Mouse (Mus musculus): ENCODE measurements around the gene Hmga2.
"Not testable (repeated sequence)": the region's sequence is repeated elsewhere in the genome, so short reads cannot be mapped to it uniquely, and the experiment has no call there.

Hmga2 gene

GRCm38 (mm10) chr10:120395550-120395949 is 80.7 kb downstream of the Hmga2 start:
- DNase-seq (ENCODE audit: low spot score in 2 of 2), result no peak

DNA sequence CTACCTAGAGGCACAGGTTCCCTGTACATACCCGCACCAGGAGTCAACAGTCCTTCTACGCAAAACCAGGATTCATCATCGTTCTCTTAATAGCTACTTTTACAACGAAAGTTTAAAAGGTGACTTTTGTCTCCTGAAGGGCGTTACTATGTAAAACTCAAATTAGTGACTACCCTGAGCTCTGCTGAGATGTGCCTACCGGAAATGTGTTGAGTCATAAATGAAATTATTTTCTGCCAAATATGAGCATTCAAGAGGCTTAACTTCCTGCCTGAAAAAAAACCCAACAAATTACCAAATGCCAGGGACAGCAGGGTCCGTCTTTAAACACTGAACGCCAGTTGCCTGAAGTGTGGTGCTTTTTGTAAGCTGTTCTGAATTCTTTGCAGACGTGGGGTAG is 81.5 kb downstream of the Hmga2 start:
- DNase-seq (ENCODE audit: low spot score in 2 of 2), result no peak

DNA sequence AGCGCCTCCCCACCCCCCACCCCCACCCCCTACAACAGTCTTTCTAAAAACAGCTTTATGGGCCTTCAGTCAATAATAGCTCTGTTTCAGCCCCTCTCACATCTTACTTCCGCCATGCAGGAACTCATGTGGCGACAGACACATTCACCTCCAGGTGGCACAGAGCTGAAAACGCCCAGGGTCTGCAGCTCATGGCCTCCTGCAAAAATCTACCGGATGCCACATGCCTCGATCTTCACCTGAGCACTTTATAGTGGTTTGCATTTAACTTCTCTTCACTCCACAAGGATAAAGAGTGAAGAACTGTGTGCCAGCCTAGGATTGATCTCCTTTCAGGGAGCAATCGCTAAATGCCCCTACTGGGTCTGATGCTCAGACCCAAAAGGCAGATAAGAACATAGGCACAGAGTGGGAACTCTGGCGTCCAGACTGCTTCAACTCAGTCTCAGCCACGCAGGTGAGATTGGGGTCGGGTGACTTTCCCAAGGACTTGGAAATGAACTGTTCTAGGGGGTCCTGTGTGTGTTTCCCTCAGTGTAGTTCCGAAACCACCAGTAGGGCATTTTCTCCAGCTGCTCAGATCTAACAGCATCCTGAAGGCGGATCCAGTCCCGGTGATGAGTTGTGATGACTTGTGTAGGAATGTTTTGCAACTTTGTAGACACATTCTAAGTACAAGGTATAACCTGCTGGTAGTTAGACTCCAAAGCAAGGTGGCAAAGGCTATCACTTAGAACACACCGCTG is 84.1 kb downstream of the Hmga2 start:
- DNase-seq (ENCODE audit: low spot score in 2 of 2), result no peak

DNA sequence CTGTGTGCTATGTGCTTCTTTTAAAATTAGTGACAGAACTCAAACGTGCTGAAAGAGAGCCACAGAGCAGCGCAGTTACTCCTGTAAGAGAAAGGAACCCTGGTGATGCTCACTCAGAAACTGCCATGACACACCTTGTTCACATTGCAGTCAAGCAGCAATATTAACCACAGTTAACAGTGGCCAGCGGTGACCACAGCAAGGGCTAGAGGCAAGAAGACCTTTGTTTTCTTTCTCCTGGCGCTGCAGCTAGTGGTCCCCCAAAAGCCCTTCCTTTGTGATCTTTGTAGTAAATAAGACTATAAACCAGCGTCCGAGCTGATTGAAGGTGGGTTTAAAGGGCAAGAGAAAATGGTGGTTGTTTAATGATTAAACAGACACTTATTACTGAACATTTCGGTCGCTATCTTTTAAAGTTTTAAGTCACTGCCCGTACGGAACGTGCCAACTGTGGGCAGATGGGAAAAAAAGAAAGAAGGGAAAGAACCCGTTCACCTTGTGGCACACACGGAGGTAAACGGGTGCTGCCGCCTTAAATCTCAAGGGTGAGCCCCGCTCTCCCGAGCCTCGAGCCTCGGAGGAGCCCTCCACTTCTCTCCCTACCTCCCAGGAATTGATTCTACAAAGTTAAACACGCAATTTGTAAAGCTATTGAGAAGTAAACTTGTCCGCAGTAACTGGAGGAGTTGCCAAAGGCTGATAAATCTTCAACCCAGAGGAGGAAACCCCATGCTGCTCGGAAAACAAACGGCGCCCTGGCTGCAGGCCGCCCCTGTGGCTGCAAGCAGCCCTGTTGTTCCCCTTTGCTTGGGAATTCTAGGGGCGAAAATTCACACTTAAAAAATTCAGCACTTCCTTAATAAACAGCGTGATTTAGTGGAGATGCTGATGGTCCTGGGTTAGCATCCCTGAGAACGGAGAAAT is 85.1 kb downstream of the Hmga2 start:
- no peak for DNase-seq (ENCODE audit: low spot score in 2 of 2)

GRCm38 (mm10) chr10:120389707-120390106 is 86.6 kb downstream of the Hmga2 start:
- no peak for DNase-seq (ENCODE audit: low spot score in 2 of 2)

DNA sequence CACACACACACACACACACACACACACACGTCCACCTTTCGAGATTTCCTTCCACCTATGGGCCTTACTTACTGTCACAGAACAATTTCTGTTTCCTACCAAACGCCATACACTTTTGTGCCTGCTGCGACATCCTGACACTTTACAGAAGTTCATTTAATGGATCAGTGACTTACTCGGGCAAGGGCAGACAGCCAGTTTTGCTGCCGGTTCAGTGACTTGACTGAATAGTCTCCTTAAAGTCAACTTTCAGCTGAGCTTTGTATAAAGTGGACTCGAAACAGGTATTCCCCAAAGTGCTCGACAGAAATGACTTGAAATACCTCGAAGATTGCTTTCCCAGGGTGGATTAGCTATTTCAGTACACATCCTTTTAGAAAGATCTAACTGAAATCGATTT is 87.3 kb downstream of the Hmga2 start:
- DNase-seq (ENCODE audit: low spot score in 2 of 2), result no peak

- no peak for DNase-seq (ENCODE audit: low spot score in 2 of 2)
These were observed 87.8 kb downstream of the Hmga2 start for GRCm38 (mm10) chr10:120388400-120388871.

DNA sequence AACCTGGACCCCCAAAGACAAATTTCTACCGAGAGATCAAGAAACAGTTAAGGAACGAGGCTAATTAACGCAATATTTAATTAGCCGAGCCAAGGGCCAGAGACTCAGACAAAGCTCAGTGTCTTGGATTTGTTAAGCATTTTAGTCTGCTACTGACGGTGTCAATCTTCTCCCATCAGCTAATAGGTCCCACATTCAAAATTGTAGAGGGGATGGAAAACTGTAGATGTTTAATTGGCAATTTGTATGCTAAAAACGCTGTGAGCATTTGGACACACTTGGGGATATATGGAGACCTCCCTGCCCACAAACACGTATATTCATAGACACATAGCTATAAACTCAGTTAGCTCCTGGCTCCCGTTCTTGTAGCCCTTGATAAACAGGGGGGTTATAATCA is 89.2 kb downstream of the Hmga2 start:
- DNase-seq (ENCODE audit: low spot score in 2 of 2), result no peak

DNA sequence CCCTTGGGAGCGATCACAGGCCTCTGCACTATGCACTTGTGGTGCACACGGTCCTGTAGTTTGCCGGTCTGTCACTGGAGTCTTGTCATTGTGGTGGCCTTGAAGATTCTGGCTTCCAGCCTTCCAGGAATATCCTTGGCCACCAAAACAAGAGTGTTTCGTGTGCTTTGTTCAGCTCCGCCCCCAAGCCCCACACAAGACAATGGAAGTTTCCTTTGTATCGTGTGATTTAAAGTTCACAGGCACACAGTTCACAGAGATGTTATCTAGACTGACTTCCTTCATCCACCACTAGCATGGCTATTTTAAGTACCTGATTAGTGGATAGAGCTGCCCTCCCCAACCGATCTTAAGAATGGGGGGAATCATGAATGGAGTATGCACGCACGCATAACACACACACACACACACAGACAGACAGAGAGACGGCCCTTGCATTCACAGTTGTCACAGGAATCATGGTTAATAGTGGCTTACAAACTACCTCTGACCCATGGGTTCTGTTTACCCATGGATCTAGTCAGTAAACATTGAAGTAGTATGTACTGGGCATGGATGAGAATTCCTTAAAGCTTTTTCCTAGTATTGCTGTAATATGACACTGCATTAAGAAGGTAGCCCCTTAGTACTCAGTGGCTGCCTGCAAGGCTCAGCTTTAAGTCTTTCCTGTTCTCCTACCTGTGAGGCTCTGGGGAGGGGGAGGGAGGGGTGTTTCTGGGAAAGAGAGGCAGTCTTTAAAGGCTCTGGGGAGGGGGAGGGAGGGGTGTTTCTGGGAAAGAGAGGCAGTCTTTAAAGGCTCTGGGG is 91.3 kb downstream of the Hmga2 start:
- no peak for DNase-seq (ENCODE audit: low spot score in 2 of 2)

GRCm38 (mm10) chr10:120384040-120384439 is 92.2 kb downstream of the Hmga2 start:
- no peak for DNase-seq (ENCODE audit: low spot score in 2 of 2)

GRCm38 (mm10) chr10:120377795-120378194 is 98.5 kb downstream of the Hmga2 start:
- no peak for DNase-seq (ENCODE audit: low spot score in 2 of 2)

DNA sequence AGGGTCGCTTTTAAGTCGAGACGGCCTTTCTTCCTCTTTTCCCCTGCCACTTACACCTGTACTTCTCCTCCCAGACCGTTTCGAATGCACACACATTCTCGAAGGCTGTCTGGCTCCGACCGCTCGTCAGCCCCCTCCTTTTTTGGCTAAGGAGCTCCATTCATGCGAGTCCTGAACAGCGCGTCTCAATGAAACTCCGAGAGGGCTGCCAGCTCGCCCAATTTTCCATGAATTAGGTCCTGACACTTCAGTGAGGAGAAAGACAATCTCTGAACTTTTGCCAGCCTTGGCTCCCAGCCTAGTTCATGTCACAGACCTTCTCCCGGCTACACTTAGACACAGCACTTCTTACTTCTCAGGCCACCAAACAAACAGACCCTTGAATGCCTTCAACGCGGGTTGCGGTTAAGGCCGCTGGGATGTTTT is 98.9 kb downstream of the Hmga2 start:
- DNase-seq (ENCODE audit: low spot score in 2 of 2), result peak in 1 of 2 experiments; percentile 3

- DNase-seq (ENCODE audit: low spot score in 2 of 2), result no peak
These were observed 100.8 kb downstream of the Hmga2 start for GRCm38 (mm10) chr10:120375438-120375837.

DNA sequence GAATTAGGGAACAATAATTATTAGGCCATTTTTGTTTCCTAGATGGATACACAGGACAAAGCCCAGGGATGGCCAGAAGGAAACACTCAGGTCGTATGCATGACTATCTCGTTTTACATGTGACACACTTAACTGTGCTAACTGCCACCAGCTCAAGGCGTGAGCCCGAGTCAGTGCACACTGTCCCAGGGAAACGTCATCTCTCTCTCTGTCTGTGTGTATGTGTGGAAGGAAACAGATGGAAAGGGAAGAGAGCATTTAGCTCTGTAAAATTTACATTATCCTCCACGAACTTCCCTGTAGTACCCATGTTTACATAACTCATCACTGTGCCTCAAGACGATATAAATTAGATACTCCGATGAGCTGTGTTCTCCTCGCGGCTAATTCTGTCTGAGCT is 105.1 kb downstream of the Hmga2 start:
- DNase-seq (ENCODE audit: low spot score in 2 of 2), result no peak

- DNase-seq (ENCODE audit: low spot score in 2 of 2), result no peak
These were observed 107.0 kb downstream of the Hmga2 start for GRCm38 (mm10) chr10:120369187-120369805.

GRCm38 (mm10) chr10:120366173-120366592 is 110.1 kb downstream of the Hmga2 start:
- not testable (repeated sequence) for DNase-seq (ENCODE audit: low spot score in 2 of 2)

DNA sequence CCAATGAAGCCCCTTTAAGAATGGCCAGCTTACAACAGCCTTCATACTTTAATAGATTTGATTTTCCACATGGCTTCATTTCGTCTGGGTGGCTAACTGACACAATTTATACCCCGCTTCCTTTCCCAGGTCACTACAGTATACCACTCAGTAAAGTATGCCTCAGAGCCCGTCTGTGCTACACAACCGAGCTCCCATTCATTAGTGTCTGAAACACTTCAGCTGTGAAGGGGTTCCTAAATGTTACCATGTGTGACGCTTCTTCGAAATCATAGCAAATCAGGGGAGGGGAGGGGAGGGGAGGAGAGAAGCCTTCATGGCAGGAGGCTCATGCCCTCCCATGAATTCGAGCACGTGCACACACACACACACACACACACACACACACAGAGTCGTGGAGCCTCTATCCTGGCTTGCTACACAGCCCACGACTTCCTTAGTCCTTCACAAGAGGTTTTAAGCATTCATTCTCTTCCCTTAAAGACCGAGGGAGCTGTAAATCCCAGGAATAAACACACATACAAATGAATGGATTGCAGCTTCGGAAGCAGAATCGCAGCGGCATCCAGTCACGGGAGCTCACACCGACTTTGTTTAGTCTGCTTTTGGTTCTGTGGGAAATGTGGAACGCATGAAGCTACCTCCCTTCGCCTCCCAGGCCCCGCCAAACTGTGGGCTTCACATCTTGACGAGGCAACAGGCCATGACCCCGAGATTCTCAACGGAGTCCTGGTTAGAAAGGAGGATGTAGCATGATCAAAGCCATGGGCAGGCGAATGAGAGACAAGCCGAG is 110.7 kb downstream of the Hmga2 start:
- no peak for DNase-seq (ENCODE audit: low spot score in 2 of 2)

GRCm38 (mm10) chr10:120363983-120364582 is 112.2 kb downstream of the Hmga2 start:
- no peak for DNase-seq (ENCODE audit: low spot score in 2 of 2)

DNA sequence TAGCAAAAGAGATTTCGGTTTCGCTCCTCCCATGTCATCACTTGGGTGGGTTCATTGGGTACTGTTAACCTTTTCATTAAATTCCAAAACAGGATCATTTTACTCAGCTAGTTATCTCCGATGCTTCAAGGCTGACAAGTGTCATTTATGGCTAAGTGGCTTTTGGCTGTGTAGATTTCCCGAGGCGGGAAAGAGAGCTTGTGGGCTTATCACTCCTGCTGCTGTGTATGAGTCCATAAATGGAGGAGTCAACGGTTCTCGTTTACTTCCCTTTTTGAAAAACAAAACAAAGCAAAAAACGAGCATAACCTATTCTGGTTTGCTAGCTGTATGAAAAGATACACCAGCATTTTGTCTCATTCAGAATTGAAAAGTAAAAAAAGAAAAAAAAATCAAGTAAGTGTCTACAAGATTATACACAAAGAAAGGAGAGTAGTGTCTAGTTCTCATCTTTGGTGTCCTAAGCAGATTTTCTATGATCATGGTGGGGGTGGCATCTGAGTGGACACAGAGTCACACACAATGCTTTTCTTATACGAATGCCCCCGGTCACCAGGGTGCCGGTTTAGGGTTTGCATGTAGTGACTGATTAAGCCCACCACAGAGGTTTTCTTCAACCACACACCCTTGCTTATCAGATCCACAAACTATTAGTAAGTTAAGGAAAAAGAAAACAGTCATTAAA is 112.8 kb downstream of the Hmga2 start:
- not testable (repeated sequence) for DNase-seq (ENCODE audit: low spot score in 2 of 2)

All from spleen, postnatal 36 days (tissue).